Mouse (Mus musculus) skeletal muscle tissue, adult 2 months (tissue): ENCODE data around the gene Zwilch.

Experiments
- DNase-seq: peaks from one replicate; pipeline ENCODE4 v3.0.0-alpha.2; 2012; ENCODE audit warnings: low read depth, low spot score

The Zwilch gene

GRCm38 (mm10) chr9:64105301-64105700 is 67.6 kb downstream of the Zwilch start:
- peak; percentile 36 for DNase-seq

GRCm38 (mm10) chr9:64100442-64100841 is 72.5 kb downstream of the Zwilch start:
- DNase-seq, result peak; percentile 45

- DNase-seq, result no peak
Observed at GRCm38 (mm10) chr9:64098282-64098681, 74.6 kb downstream of the Zwilch start.

GRCm38 (mm10) chr9:64094083-64094482 is 78.8 kb downstream of the Zwilch start:
- DNase-seq, result no peak

- no peak for DNase-seq
Observed at GRCm38 (mm10) chr9:64089004-64089403, 83.9 kb downstream of the Zwilch start.

- DNase-seq, result no peak
Observed at GRCm38 (mm10) chr9:64088346-64088745, 84.6 kb downstream of the Zwilch start.

GRCm38 (mm10) chr9:64087461-64088235 is 85.3 kb downstream of the Zwilch start:
- DNase-seq, result peak; percentile 67
